Mouse (Mus musculus) myocyte (in vitro differentiated cells): ENCODE measurements around the gene Rgs3.

Source experiments
- MYOG ChIP-seq, 3 experiments: IDR thresholded peaks; one replicate each; pipeline ENCODE4 v1.6.1; 2011; ENCODE audit warnings: control low read depth in 2 of 3, low read depth in 2 of 3, mild to moderate bottlenecking in 2 of 3; ENCODE audit not compliant: insufficient read length in 2 of 3, control insufficient read depth in 1 of 3, insufficient read depth in 1 of 3
- USF1 ChIP-seq: IDR thresholded peaks from one replicate; pipeline ENCODE4 v1.6.1; 2011; ENCODE audit warnings: low read depth, mild to moderate bottlenecking, control low read depth, moderate library complexity

GRCm38 (mm10) chr4:62739591-62739990 lies 179.9 kb downstream of the Rgs3 start:
- TF ChIP-seq MYOG (IDR thresholded peaks at IDR 0.05; ENCODE audit: control insufficient read depth in 1 of 3, insufficient read depth in 1 of 3, insufficient read length in 2 of 3, low read depth in 2 of 3) (no peak), USF1 (peak; percentile 35)
